Mouse (Mus musculus) 416B (cell line): ENCODE results near the gene Lrrtm4.

Source experiments
- DNase-seq: peaks from one replicate; pipeline ENCODE4 v3.0.0; 2011; ENCODE audit warnings: low read depth

The Lrrtm4 gene

DNA sequence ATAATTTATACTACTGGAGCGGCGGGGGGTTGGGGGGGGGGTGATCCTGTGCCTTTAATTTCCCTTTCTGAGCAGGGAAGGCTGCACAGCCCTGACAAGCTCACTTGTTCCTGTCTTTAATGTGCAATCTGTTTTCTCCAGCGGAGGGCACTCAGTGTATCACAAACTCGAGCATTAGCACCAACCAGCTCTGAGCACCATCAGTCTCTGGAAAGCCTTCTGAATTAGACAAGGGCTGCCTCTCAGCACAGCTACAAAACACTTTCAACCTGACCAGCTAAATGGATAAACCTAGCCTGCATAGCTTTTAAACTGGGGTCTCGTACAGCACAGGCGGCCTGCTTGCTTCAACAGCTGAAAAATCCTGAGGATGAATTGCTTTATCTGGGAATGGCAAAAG is at the start of gene Lrrtm4:
TSS of gene Lrrtm4 (plus strand) at position 113 of the 400 bp plus-strand sequence.
- DNase-seq = peak; percentile 65

DNA sequence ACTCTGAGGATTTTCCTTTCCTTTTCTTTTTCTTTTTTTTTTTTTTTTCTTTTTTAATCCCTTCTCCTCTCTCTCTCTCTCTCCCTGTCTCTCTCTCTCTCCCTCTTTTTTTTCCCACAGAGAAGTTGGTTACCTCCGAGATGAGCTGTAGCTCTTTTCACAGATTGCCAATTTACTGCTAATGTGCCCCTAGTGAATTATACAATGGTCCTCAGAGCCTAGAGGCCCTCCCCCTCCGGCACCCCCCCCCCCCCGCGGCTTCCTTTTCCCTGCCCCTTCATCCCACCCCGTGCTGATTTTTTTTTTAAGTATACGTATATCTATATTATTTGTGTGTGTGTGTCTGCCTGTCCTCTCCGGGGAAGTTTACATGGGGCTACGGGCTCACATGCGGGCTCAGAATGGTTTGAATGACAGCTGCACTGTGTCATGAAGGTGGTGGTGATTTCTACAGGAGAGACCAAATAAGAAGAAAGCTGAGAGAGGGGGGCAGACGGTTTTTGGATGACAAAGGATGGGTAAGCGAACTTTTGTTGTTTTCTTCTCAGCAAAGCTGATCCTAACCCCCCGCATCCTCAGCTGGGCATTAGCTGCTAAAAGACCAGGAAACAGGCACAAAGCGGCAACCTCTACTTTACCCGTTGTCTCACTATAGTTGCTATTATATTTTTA is 648 bp downstream of the Lrrtm4 start:
- no peak for DNase-seq

DNA sequence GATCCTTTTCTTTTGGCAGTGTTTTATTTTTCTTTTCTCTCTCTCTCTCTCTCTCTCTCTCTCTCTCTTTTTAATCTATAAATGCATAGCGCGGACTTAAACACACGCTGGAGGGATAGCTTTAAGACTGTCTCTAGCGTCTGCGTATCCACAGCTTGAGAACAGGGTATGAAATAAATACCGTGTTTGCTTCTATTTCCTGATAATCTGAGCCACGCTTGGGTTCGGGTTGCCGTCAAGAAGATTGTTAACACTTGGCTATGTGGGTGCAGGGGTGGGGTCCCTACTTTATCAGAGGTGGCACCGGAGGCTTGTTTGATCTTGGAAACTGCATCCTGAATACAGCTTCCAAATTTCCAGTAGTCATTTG is 1.2 kb downstream of the Lrrtm4 start:
- DNase-seq = no peak

GRCm38 (mm10) chr6:80056849-80057248 is 38.2 kb downstream of the Lrrtm4 start:
- no peak for DNase-seq

GRCm38 (mm10) chr6:80078001-80078400 is 59.3 kb downstream of the Lrrtm4 start:
- no peak for DNase-seq

GRCm38 (mm10) chr6:80079290-80079689 is 60.6 kb downstream of the Lrrtm4 start:
- no peak for DNase-seq

DNA sequence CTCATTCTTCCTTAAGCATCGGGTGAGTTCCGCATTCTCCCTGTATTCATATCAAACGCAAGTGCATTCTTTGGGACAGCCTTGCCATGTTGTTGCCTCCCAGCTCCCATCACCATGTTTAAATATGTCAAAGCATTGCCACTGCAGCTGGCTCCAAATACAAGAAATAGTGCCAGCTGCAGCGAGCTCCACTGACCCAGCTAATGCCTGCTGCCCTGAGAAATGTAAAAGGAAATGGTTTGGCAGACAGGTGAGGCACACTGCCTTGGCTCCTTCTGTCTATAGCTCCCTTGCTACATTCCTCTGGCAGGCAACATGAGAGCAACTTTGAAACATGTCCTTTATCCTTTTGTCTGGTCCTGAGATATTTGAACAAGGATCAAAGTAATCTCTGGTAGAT is 76.2 kb downstream of the Lrrtm4 start:
- DNase-seq = no peak

DNA sequence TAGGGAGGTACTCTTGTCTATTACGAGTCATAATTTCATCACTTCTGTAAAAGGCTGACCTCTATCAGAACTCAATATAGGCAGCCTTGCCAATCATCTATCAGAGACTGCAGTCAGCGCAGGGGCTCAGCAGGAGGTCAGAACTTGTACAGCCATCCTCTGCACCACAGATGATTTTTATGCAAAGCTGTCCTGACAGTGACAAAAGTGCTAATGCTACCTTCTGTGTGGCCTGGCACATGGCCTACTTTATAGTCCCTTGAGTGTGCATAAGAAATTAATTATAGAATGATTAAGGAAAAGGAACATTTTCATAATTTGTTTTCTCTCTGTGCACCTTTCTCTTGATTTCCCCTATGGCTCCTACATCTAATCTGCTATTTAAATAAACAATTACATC is 86.7 kb downstream of the Lrrtm4 start:
- DNase-seq = no peak

DNA sequence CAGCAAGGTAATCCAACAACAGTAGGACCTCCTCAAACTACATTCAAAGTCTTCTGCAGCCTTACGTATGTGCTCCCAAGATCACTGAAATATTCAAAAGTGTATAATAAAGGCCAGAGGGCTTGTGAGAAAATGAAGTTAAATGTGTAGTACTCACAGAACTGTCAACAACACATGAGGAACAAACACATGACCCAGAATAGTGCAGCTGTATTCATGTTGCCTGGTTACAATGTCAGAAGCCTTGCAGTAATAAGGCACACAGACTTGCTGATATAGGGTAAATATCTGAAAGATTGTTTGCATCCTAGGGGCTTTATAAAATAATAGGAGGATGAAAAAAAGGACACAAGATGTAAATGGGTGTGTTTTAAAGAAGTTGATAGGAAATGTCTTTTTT is 87.2 kb downstream of the Lrrtm4 start:
- no peak for DNase-seq

GRCm38 (mm10) chr6:80126419-80126818 is 107.7 kb downstream of the Lrrtm4 start:
- no peak for DNase-seq

GRCm38 (mm10) chr6:80162585-80162984 is 143.9 kb downstream of the Lrrtm4 start:
- DNase-seq = no peak

- DNase-seq = no peak
Measured at GRCm38 (mm10) chr6:80181916-80182315, 163.2 kb downstream of the Lrrtm4 start.

- no peak for DNase-seq
Measured at GRCm38 (mm10) chr6:80182353-80182752, 163.7 kb downstream of the Lrrtm4 start.

GRCm38 (mm10) chr6:80185489-80186113 is 166.9 kb downstream of the Lrrtm4 start:
- DNase-seq = no peak

DNA sequence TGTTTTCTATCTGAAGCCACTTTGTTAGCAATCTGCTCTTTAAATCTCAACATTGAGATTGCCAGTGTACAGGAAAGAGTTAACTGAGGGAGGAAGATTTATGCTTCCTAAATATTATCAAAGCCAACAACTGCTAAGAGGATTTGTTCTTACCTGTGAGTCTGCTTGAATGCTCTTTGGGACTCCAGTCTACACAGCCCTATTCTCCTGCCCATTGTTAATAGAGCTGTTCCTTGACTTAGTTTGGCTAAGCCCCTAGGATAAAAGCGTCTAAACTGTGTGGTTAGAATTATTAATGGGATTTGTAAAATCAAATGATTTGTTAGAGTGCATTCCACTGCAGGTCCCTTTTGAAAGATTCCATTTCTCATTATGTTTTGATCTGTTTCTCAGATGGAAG is 168.1 kb downstream of the Lrrtm4 start:
- DNase-seq = no peak

DNA sequence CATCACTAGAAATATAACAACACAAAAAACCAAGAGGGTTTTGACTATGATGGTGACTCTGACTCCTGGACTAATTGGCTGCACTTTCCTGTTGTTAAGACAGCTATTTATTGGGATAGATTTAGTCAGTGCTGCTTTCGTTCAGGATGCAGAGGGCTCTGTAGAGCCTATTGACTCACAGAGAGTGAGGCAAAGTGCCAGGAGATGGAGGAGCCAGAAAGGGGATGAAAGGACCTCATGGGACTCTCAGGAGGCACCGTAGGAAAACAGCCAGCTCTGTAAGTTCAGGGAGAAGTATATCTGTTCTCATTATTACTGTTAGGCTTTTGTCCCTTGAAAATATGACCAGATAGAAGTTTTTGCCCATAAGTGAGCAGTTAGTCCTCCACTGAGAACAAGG is 190.8 kb downstream of the Lrrtm4 start:
- no peak for DNase-seq

- no peak for DNase-seq
Measured at GRCm38 (mm10) chr6:80210281-80210680, 191.6 kb downstream of the Lrrtm4 start.

GRCm38 (mm10) chr6:80261595-80261994 is 242.9 kb downstream of the Lrrtm4 start:
- no peak for DNase-seq

GRCm38 (mm10) chr6:80263972-80264371 is 245.3 kb downstream of the Lrrtm4 start:
- DNase-seq = no peak

DNA sequence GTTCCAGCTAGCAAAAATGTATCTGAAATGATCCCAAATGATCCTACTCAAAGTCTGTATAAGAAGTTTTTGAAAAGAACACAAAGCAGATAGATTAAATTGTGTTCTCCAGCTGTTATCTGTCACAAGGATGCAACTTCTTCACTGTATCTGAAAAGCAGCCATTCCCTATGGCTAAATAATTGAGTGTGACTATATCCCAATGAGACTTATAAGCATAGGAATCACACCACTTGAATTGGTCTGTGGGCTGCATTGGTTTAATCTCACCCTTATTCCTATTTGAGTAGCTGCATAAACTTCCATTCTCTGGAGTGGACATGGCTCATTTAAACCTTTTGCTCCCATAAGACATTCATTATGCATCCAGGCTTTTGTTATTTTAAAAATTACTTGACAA is 245.9 kb downstream of the Lrrtm4 start:
- no peak for DNase-seq

DNA sequence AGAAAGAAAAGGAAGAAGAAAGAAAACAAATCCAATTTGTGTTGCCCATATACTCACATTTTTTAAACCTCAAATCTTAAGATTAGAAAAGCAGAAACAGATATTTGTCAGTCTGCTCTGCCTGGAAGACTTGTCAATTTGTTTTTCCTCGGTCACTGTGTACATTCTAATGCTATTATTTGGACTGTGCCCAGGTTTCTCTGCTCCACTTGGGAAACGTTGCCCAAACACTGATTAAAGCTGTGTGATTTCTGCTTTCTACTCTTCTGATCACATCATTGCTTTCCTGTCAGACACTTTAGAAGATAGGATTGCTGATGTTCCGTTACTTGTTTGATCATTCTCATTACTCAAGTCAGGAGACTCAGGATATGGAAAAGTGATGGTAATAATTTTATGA is 247.1 kb downstream of the Lrrtm4 start:
- DNase-seq = no peak

GRCm38 (mm10) chr6:80286968-80287367 is 268.3 kb downstream of the Lrrtm4 start:
- DNase-seq = peak; percentile 49

GRCm38 (mm10) chr6:80301871-80302270 is 283.2 kb downstream of the Lrrtm4 start:
- peak; percentile 97 for DNase-seq

GRCm38 (mm10) chr6:80303568-80303967 is 284.9 kb downstream of the Lrrtm4 start:
- peak; percentile 88 for DNase-seq
